Mouse (Mus musculus) heart, embryonic 14.5 days (tissue): ENCODE data around the gene Tyw1. TPM values are rescaled to one million over a fixed set of nuclear protein-coding genes. Genes with fewer than 3 reads are reported as not detected.

Experiments used
- polyA plus RNA-seq: library from polyadenylated mRNA; unstranded; fragments of >200 nt; fragmentation: Nextera tagmentation; extraction: Ambion mirVana; gene quantifications from 2 replicates; pipeline ENCODE4 v1.2.1, GENCODE M21; 2014

Gene Tyw1
- polyA plus RNA-seq, 1 experiment from 2014 or later = 16.5 TPM

Other genes with a start within 250 kb of the Tyw1 start
- gene Asl, start 226.4 kb upstream of the Tyw1 start, polyA plus RNA-seq = 16.4 and 19.3 TPM in 2 replicates
- 15.1 and 16.3 TPM in 2 replicates for gene Crcp, start 226.3 kb upstream of the Tyw1 start, polyA plus RNA-seq
- gene Tpst1, start 182.3 kb upstream of the Tyw1 start, polyA plus RNA-seq = 23.0 and 24.5 TPM in 2 replicates
- gene Kctd7, start 110.8 kb upstream of the Tyw1 start, polyA plus RNA-seq = 4.8 TPM in 2 replicates
- gene Rabgef1, start 83.8 kb upstream of the Tyw1 start, polyA plus RNA-seq = 16.5 and 17.9 TPM in 2 replicates
- gene Tmem248, start 38.5 kb upstream of the Tyw1 start, polyA plus RNA-seq = 30.7 and 31.0 TPM in 2 replicates
- gene Sbds, start 89 bp upstream of the Tyw1 start, polyA plus RNA-seq = 48.2 and 52.4 TPM in 2 replicates
- 0.31 and 0.58 TPM in 2 replicates for gene Caln1, start 113.8 kb downstream of the Tyw1 start, polyA plus RNA-seq
- gene A330070K13Rik, start 129.0 kb downstream of the Tyw1 start, polyA plus RNA-seq = not detected in 2 replicates